Mouse (Mus musculus) adrenal gland, adult (tissue): ENCODE measurements around the gene Gm20481.
"Not testable (repeated sequence)": the region's sequence is repeated elsewhere in the genome, so short reads cannot be mapped to it uniquely, and the experiment has no call there.

Source experiments
- DNase-seq, 2 experiments: peaks; one replicate each; pipeline ENCODE4 v3.0.0; 2022 to 2023; ENCODE audit warnings: low spot score in 1 of 2; ENCODE audit not compliant: inconsistent age in 2 of 2

Gm20481 gene

GRCm38 (mm10) chr17:34950514-34951455 is 18.9 kb upstream of the Gm20481 start:
- peak; percentile 53 to 76 for DNase-seq

- DNase-seq = no peak
Measured at GRCm38 (mm10) chr17:34951636-34952377, 17.9 kb upstream of the Gm20481 start.

GRCm38 (mm10) chr17:34952378-34953040 is 17.2 kb upstream of the Gm20481 start:
- DNase-seq = peak; percentile 81 to 94

- no peak for DNase-seq
Measured at GRCm38 (mm10) chr17:34953258-34953657, 16.5 kb upstream of the Gm20481 start.

- DNase-seq = no peak
Measured at GRCm38 (mm10) chr17:34953904-34954303, 15.8 kb upstream of the Gm20481 start.

GRCm38 (mm10) chr17:34954831-34955230 is 14.9 kb upstream of the Gm20481 start:
- DNase-seq = peak in 1 of 2 experiments; percentile 25

- DNase-seq = peak in 1 of 2 experiments; percentile 27
Measured at GRCm38 (mm10) chr17:34955884-34956283, 13.8 kb upstream of the Gm20481 start.

- peak in 1 of 2 experiments; percentile 55 for DNase-seq
Measured at GRCm38 (mm10) chr17:34956340-34956739, 13.4 kb upstream of the Gm20481 start.

- not testable (repeated sequence) for DNase-seq
Measured at GRCm38 (mm10) chr17:34957291-34957690, 12.4 kb upstream of the Gm20481 start.

- peak in 1 of 2 experiments; percentile 56 for DNase-seq
Measured at GRCm38 (mm10) chr17:34957966-34958365, 11.7 kb upstream of the Gm20481 start.

- DNase-seq = not testable (repeated sequence)
Measured at GRCm38 (mm10) chr17:34958734-34959129, 11.0 kb upstream of the Gm20481 start.

GRCm38 (mm10) chr17:34959130-34959778 is 10.5 kb upstream of the Gm20481 start, which contains the start of gene Hspa1b:
Gene Hspa1b, minus strand, starts transcription at chr17:34959238.
- peak; percentile 92 to 98 for DNase-seq

GRCm38 (mm10) chr17:34959881-34960515 is 9.7 kb upstream of the Gm20481 start:
- peak; percentile 73 to 92 for DNase-seq

- DNase-seq = peak in 1 of 2 experiments; percentile 74
Measured at GRCm38 (mm10) chr17:34960702-34961493, 8.8 kb upstream of the Gm20481 start.

GRCm38 (mm10) chr17:34962125-34962524 is 7.6 kb upstream of the Gm20481 start:
- DNase-seq = no peak

GRCm38 (mm10) chr17:34962841-34963240 is 6.9 kb upstream of the Gm20481 start:
- DNase-seq = no peak

GRCm38 (mm10) chr17:34964640-34965049 is 5.1 kb upstream of the Gm20481 start:
- DNase-seq = peak in 1 of 2 experiments; percentile 57

- no peak for DNase-seq
Measured at GRCm38 (mm10) chr17:34965627-34966026, 4.1 kb upstream of the Gm20481 start.

- peak in 1 of 2 experiments; percentile 31 for DNase-seq
Measured at GRCm38 (mm10) chr17:34970850-34971249, 1.1 kb downstream of the Gm20481 start.
